Mouse (Mus musculus): ENCODE results near the gene Ak2. TPM values are rescaled to one million over a fixed set of nuclear protein-coding genes. Genes with fewer than 3 reads are reported as not detected.

The Ak2 gene
- total RNA-seq (2023; ENCODE audit: inconsistent age), result 64.8 to 72.4 TPM (median 70.8 TPM) in 4 replicates

GRCm38 (mm10) chr4:128991500-128992008 is at the start of gene Ak2:
TSS of gene Ak2 (plus strand) at chr4:128991958.

GRCm38 (mm10) chr4:128962029-128962925 is 29.5 kb upstream of the Ak2 start, which contains the start of gene Azin2:
TSS of gene Azin2 (minus strand) at chr4:128962442.

GRCm38 (mm10) chr4:129058207-129059092 is 66.7 kb downstream of the Ak2 start, which contains the start of gene Rnf19b:
TSS of gene Rnf19b (plus strand) at chr4:129058271.

Other genes starting within 250 kb of the Ak2 start
- 3.0 to 4.6 TPM (median 3.5 TPM) in 4 replicates for gene A3galt2, start 236.6 kb upstream of the Ak2 start, total RNA-seq (2023; ENCODE audit: inconsistent age)
- gene Zfp362, start 185.9 kb upstream of the Ak2 start, total RNA-seq (2023; ENCODE audit: inconsistent age), result 41.0 to 49.4 TPM (median 44.2 TPM) in 4 replicates
- gene Trim62, start 108.4 kb upstream of the Ak2 start, total RNA-seq (2023; ENCODE audit: inconsistent age), result 1.6 to 2.8 TPM (median 2.6 TPM) in 4 replicates
- gene Azin2, start 29.5 kb upstream of the Ak2 start, total RNA-seq (2023; ENCODE audit: inconsistent age), result 0.51 to 0.55 TPM in 2 of 4 replicates, not detected in the others
- 170 to 190 TPM (median 176 TPM) in 4 replicates for gene Rnf19b, start 66.3 kb downstream of the Ak2 start, total RNA-seq (2023; ENCODE audit: inconsistent age)
- gene Tmem54, start 113.6 kb downstream of the Ak2 start, total RNA-seq (2023; ENCODE audit: inconsistent age), result not detected in 4 replicates
- not detected in 4 replicates for gene Hpca, start 130.1 kb downstream of the Ak2 start, total RNA-seq (2023; ENCODE audit: inconsistent age)
- not detected in 4 replicates for gene Fndc5, start 145.0 kb downstream of the Ak2 start, total RNA-seq (2023; ENCODE audit: inconsistent age)
- 39.2 to 47.0 TPM (median 44.0 TPM) in 4 replicates for gene S100pbp, start 197.8 kb downstream of the Ak2 start, total RNA-seq (2023; ENCODE audit: inconsistent age)
- 43.8 to 56.6 TPM (median 48.5 TPM) in 4 replicates for gene Yars, start 197.8 kb downstream of the Ak2 start, total RNA-seq (2023; ENCODE audit: inconsistent age)